Mouse (Mus musculus): Measurements from ENCODE around the gene Ostf1.

DNA sequence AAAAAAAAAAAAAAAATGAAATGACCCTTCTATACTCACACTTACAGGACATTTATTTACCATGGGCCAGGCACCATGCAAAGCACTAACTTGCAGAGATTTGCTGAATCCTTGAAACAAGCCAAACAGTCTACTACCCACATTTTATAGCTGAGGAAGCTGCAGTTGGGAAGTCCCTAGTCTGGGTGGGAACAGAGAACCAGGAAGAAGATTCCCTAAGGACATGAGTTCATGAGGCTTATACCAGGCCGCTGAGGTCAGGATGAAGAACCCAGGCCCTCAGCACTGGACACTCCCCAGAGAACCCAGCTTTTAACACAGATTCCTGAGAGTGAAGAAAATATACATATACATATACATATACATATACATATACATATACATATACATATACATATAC lies 14.1 kb downstream of the Ostf1 start:
- TF ChIP-seq POLR2A (IDR thresholded peaks at IDR 0.05; ENCODE audit: control insufficient read depth, low read depth, low read length) (no peak), CTCF (IDR thresholded peaks at IDR 0.05; ENCODE audit: control insufficient read depth, insufficient read depth, insufficient replicate concordance, low read depth, low read length) (no peak)

Measured in testis, adult 2 months (tissue).